Mouse (Mus musculus): ENCODE measurements around the gene Gm16368. TPM values are rescaled to one million over a fixed set of nuclear protein-coding genes. Genes with fewer than 3 reads are reported as not detected.
"Not testable (repeated sequence)": the region's sequence is repeated elsewhere in the genome, so short reads cannot be mapped to it uniquely, and the experiment has no call there.

Gene Gm16368
- polyA plus RNA-seq (2012; rRNA removed), result not detected in 2 replicates

GRCm38 (mm10) chr12:88083397-88083796 lies at the start of gene Gm16368:
Gene Gm16368 (plus strand): TSS chr12:88083697.
- not testable (repeated sequence) for DNase-seq (ENCODE audit: low read depth)

- DNase-seq (ENCODE audit: low read depth), result not testable (repeated sequence)
Measured at GRCm38 (mm10) chr12:88039062-88039461, 44.4 kb upstream of the Gm16368 start.

GRCm38 (mm10) chr12:88039703-88040102 lies 43.8 kb upstream of the Gm16368 start:
- DNase-seq (ENCODE audit: low read depth), result not testable (repeated sequence)

- not testable (repeated sequence) for DNase-seq (ENCODE audit: low read depth)
Measured at GRCm38 (mm10) chr12:88045226-88045625, 38.3 kb upstream of the Gm16368 start.

Other genes with a start within 250 kb of the Gm16368 start
- not detected in 2 replicates for gene Gm2001, start 241.4 kb upstream of the Gm16368 start, polyA plus RNA-seq (2012; rRNA removed)
- not detected in 2 replicates for gene Gm2016, start 209.6 kb upstream of the Gm16368 start, polyA plus RNA-seq (2012; rRNA removed)
- gene Gm2022, start 188.3 kb upstream of the Gm16368 start, polyA plus RNA-seq (2012; rRNA removed), result not detected in 2 replicates
- gene Gm2035, start 163.8 kb upstream of the Gm16368 start, polyA plus RNA-seq (2012; rRNA removed), result not detected in 2 replicates
- gene Gm2042, start 129.6 kb upstream of the Gm16368 start, polyA plus RNA-seq (2012; rRNA removed), result not detected in 2 replicates
- not detected in 2 replicates for gene Gm2075, start 71.8 kb upstream of the Gm16368 start, polyA plus RNA-seq (2012; rRNA removed)
- gene Gm6803, start 64.9 kb upstream of the Gm16368 start, polyA plus RNA-seq (2012; rRNA removed), result not detected in 2 replicates
- gene Gm2056, start 56.7 kb upstream of the Gm16368 start, polyA plus RNA-seq (2012; rRNA removed), result not detected in 2 replicates
- not detected in 2 replicates for gene Gm10436, start 98.4 kb downstream of the Gm16368 start, polyA plus RNA-seq (2012; rRNA removed)
- not detected in 2 replicates for gene Gm8332, start 166.4 kb downstream of the Gm16368 start, polyA plus RNA-seq (2012; rRNA removed)
- gene Gm5662, start 190.8 kb downstream of the Gm16368 start, polyA plus RNA-seq (2012; rRNA removed), result not detected in 2 replicates
- gene Gm5039, start 240.3 kb downstream of the Gm16368 start, polyA plus RNA-seq (2012; rRNA removed), result not detected in 2 replicates